Mouse (Mus musculus): ENCODE results near the gene Mafb. TPM values are rescaled to one million over a fixed set of nuclear protein-coding genes. Genes with fewer than 3 reads are reported as not detected.

Gene Mafb
- polyA plus RNA-seq, 1 experiment from 2014 or later = 7.1 TPM

GRCm38 (mm10) chr2:160368422-160369357 lies 1.8 kb upstream of the Mafb start:
- no peak overlapping the region for H3K9ac ChIP-seq (ENCODE audit: low read length)
- no peak overlapping the region for H3K27ac ChIP-seq (replicated peaks in 1 of 2; ENCODE audit: control insufficient read depth in 1 of 2, insufficient read depth in 1 of 2, low read depth in 2 of 2, low read length in 2 of 2)
- H3K4me3 ChIP-seq (ENCODE audit: control insufficient read depth in 1 of 2, insufficient read depth in 1 of 2, low read depth in 1 of 2, low read length in 2 of 2) = peak overlapping the region; percentile 38 to 53
- under 1% methylated on average over 52 of the region's 52 CpGs for WGBS
- H3K4me2 ChIP-seq (ENCODE audit: low read length) = peak overlapping the region; percentile 98
- H3K9me3 ChIP-seq (ENCODE audit: control insufficient read depth, low read length) = no peaks in the 10 kb centered on the region
- H3K27me3 ChIP-seq (ENCODE audit: control insufficient read depth, insufficient read depth, low read length) = peaks cover 69% of the 10 kb centered on the region
- no peaks in the 10 kb centered on the region for H3K36me3 ChIP-seq (ENCODE audit: control insufficient read depth, insufficient read depth, low read length)
- no peak for ATAC-seq (ENCODE audit: insufficient number of reproducible peaks, insufficient read depth, low FRiP score, low read depth)
- peaks cover 12 to 22% of the 10 kb centered on the region in 2 experiments; a peak in 3 of 4 replicates for H3K4me1 ChIP-seq (ENCODE audit: control insufficient read depth in 2 of 2, insufficient read depth in 2 of 2, low read length in 2 of 2)

GRCm38 (mm10) chr2:160367448-160368208 lies 763 bp upstream of the Mafb start:
- Histone ChIP-seq H3K27ac (replicated peaks in 1 of 2; ENCODE audit: control insufficient read depth in 1 of 2, insufficient read depth in 1 of 2, low read depth in 2 of 2, low read length in 2 of 2) (peak overlapping the region; percentile 23 to 80), H3K9ac (ENCODE audit: low read length) (peak overlapping the region; percentile 78), H3K4me3 (ENCODE audit: control insufficient read depth in 1 of 2, insufficient read depth in 1 of 2, low read depth in 1 of 2, low read length in 2 of 2) (peak overlapping the region; percentile 53 to 62), H3K9me3 (ENCODE audit: control insufficient read depth, low read length) (no peaks in the 10 kb centered on the region), H3K36me3 (ENCODE audit: control insufficient read depth, insufficient read depth, low read length) (no peaks in the 10 kb centered on the region), H3K4me1 (ENCODE audit: control insufficient read depth in 2 of 2, insufficient read depth in 2 of 2, low read length in 2 of 2) (peaks cover 12 to 22% of the 10 kb centered on the region in 2 experiments; a peak in 3 of 4 replicates), H3K4me2 (ENCODE audit: low read length) (peak overlapping the region; percentile 98), H3K27me3 (ENCODE audit: control insufficient read depth, insufficient read depth, low read length) (peaks cover 67% of the 10 kb centered on the region)
- under 1% methylated on average over 45 of the region's 45 CpGs for WGBS
- ATAC-seq (ENCODE audit: insufficient number of reproducible peaks, insufficient read depth, low FRiP score, low read depth) = peak; percentile 14; the same call in 1 of the 2 replicates

- peak overlapping the region; percentile 53 to 62 for H3K4me3 ChIP-seq (ENCODE audit: control insufficient read depth in 1 of 2, insufficient read depth in 1 of 2, low read depth in 1 of 2, low read length in 2 of 2)
- H3K36me3 ChIP-seq (ENCODE audit: control insufficient read depth, insufficient read depth, low read length) = no peaks in the 10 kb centered on the region
- H3K4me1 ChIP-seq (ENCODE audit: control insufficient read depth in 2 of 2, insufficient read depth in 2 of 2, low read length in 2 of 2) = peaks cover 12 to 22% of the 10 kb centered on the region in 2 experiments; a peak in 3 of 4 replicates
- WGBS = under 1% methylated on average over 94 of the region's 95 CpGs
- H3K9ac ChIP-seq (ENCODE audit: low read length) = peak overlapping the region; percentile 78
- peak overlapping the region in 1 of 2 experiments; percentile 81; a peak in 2 of 4 replicates for H3K27ac ChIP-seq (replicated peaks in 1 of 2; ENCODE audit: control insufficient read depth in 1 of 2, insufficient read depth in 1 of 2, low read depth in 2 of 2, low read length in 2 of 2)
- H3K9me3 ChIP-seq (ENCODE audit: control insufficient read depth, low read length) = no peaks in the 10 kb centered on the region
- peak overlapping the region; percentile 98 for H3K4me2 ChIP-seq (ENCODE audit: low read length)
- peaks cover 67% of the 10 kb centered on the region for H3K27me3 ChIP-seq (ENCODE audit: control insufficient read depth, insufficient read depth, low read length)
- 0 out of 2 replicates have a peak, but pooled peaks have one; percentile 12 for ATAC-seq (ENCODE audit: insufficient number of reproducible peaks, insufficient read depth, low FRiP score, low read depth)
Observed at GRCm38 (mm10) chr2:160366111-160366979, 520 bp downstream of the Mafb start.

- Histone ChIP-seq H3K9me3 (ENCODE audit: control insufficient read depth, low read length) (no peaks in the 10 kb centered on the region), H3K27me3 (ENCODE audit: control insufficient read depth, insufficient read depth, low read length) (peaks cover 65% of the 10 kb centered on the region), H3K4me1 (ENCODE audit: control insufficient read depth in 2 of 2, insufficient read depth in 2 of 2, low read length in 2 of 2) (peaks cover 12 to 25% of the 10 kb centered on the region in 2 experiments; a peak in 3 of 4 replicates), H3K9ac (ENCODE audit: low read length) (peak overlapping the region; percentile 78), H3K4me3 (ENCODE audit: control insufficient read depth in 1 of 2, insufficient read depth in 1 of 2, low read depth in 1 of 2, low read length in 2 of 2) (peak overlapping the region; percentile 53 to 62), H3K27ac (replicated peaks in 1 of 2; ENCODE audit: control insufficient read depth in 1 of 2, insufficient read depth in 1 of 2, low read depth in 2 of 2, low read length in 2 of 2) (no peak overlapping the region), H3K4me2 (ENCODE audit: low read length) (peak overlapping the region; percentile 98), H3K36me3 (ENCODE audit: control insufficient read depth, insufficient read depth, low read length) (no peaks in the 10 kb centered on the region)
- WGBS = under 1% methylated on average over 50 of the region's 50 CpGs
- no peak for ATAC-seq (ENCODE audit: insufficient number of reproducible peaks, insufficient read depth, low FRiP score, low read depth)
Observed at GRCm38 (mm10) chr2:160365107-160365911, 1.6 kb downstream of the Mafb start.

- peaks cover 12 to 19% of the 10 kb centered on the region in 2 experiments; a peak in 3 of 4 replicates for H3K4me1 ChIP-seq (ENCODE audit: control insufficient read depth in 2 of 2, insufficient read depth in 2 of 2, low read length in 2 of 2)
- H3K36me3 ChIP-seq (ENCODE audit: control insufficient read depth, insufficient read depth, low read length) = no peaks in the 10 kb centered on the region
- peak overlapping the region; percentile 78 for H3K9ac ChIP-seq (ENCODE audit: low read length)
- H3K27ac ChIP-seq (replicated peaks in 1 of 2; ENCODE audit: control insufficient read depth in 1 of 2, insufficient read depth in 1 of 2, low read depth in 2 of 2, low read length in 2 of 2) = no peak overlapping the region
- H3K27me3 ChIP-seq (ENCODE audit: control insufficient read depth, insufficient read depth, low read length) = peaks cover 65% of the 10 kb centered on the region
- ATAC-seq (ENCODE audit: insufficient number of reproducible peaks, insufficient read depth, low FRiP score, low read depth) = no peak
- peak overlapping the region; percentile 53 to 62 for H3K4me3 ChIP-seq (ENCODE audit: control insufficient read depth in 1 of 2, insufficient read depth in 1 of 2, low read depth in 1 of 2, low read length in 2 of 2)
- no peaks in the 10 kb centered on the region for H3K9me3 ChIP-seq (ENCODE audit: control insufficient read depth, low read length)
- WGBS = 5% methylated on average over 12 of the region's 12 CpGs
- peak overlapping the region; percentile 98 for H3K4me2 ChIP-seq (ENCODE audit: low read length)
Observed at GRCm38 (mm10) chr2:160364666-160365065, 2.2 kb downstream of the Mafb start.

GRCm38 (mm10) chr2:160364128-160364650 lies 2.7 kb downstream of the Mafb start:
- no peaks in the 10 kb centered on the region for H3K9me3 ChIP-seq (ENCODE audit: control insufficient read depth, low read length)
- H3K4me3 ChIP-seq (ENCODE audit: control insufficient read depth in 1 of 2, insufficient read depth in 1 of 2, low read depth in 1 of 2, low read length in 2 of 2) = peak overlapping the region; percentile 53 to 62
- H3K27ac ChIP-seq (replicated peaks in 1 of 2; ENCODE audit: control insufficient read depth in 1 of 2, insufficient read depth in 1 of 2, low read depth in 2 of 2, low read length in 2 of 2) = no peak overlapping the region
- no peak overlapping the region for H3K9ac ChIP-seq (ENCODE audit: low read length)
- peak overlapping the region; percentile 98 for H3K4me2 ChIP-seq (ENCODE audit: low read length)
- WGBS = 11% methylated on average over 9 of the region's 9 CpGs
- peaks cover 64% of the 10 kb centered on the region for H3K27me3 ChIP-seq (ENCODE audit: control insufficient read depth, insufficient read depth, low read length)
- peaks cover 9 to 14% of the 10 kb centered on the region in 2 experiments; a peak in 3 of 4 replicates for H3K4me1 ChIP-seq (ENCODE audit: control insufficient read depth in 2 of 2, insufficient read depth in 2 of 2, low read length in 2 of 2)
- no peaks in the 10 kb centered on the region for H3K36me3 ChIP-seq (ENCODE audit: control insufficient read depth, insufficient read depth, low read length)
- no peak for ATAC-seq (ENCODE audit: insufficient number of reproducible peaks, insufficient read depth, low FRiP score, low read depth)
